Mouse (Mus musculus) testis, adult 2 months (tissue): ENCODE results near the gene Myo1e. TPM values are rescaled to one million over a fixed set of nuclear protein-coding genes. Genes with fewer than 3 reads are reported as not detected.

Experiments used
- H3K27ac ChIP-seq: fragments of 200-500 bp; 2 replicates; pipeline ENCODE4 v1.5.1; 2012; ENCODE audit warnings: low read depth, low read length; ENCODE audit not compliant: control insufficient read depth, insufficient read depth
- H3K27me3 ChIP-seq: fragments of 200-500 bp; 2 replicates; pipeline ENCODE4 v1.6.1; 2012; ENCODE audit warnings: mild to moderate bottlenecking, low read length, moderate library complexity; ENCODE audit not compliant: control insufficient read depth, insufficient read depth
- H3K36me3 ChIP-seq: fragments of 200-500 bp; 2 replicates; pipeline ENCODE4 v1.6.1; 2012; ENCODE audit warnings: mild to moderate bottlenecking, low read length; ENCODE audit not compliant: control insufficient read depth, insufficient read depth
- H3K4me1 ChIP-seq: fragments of 200-500 bp; 2 replicates; pipeline ENCODE4 v1.6.1; 2012; ENCODE audit warnings: low read length; ENCODE audit not compliant: control insufficient read depth, insufficient read depth
- H3K4me3 ChIP-seq: fragments of 200-500 bp; 2 replicates; pipeline ENCODE4 v1.5.1; 2012; ENCODE audit warnings: low read depth, mild to moderate bottlenecking, low read length, moderate library complexity, mixed read lengths; ENCODE audit not compliant: control insufficient read depth
- CTCF ChIP-seq: fragments of 200-500 bp; IDR thresholded peaks from 2 replicates; pipeline ENCODE4 v1.5.1; 2012; ENCODE audit warnings: low read depth, mild to moderate bottlenecking, inconsistent platforms, low read length, moderate library complexity; ENCODE audit not compliant: control insufficient read depth, insufficient read depth, insufficient replicate concordance
- POLR2A ChIP-seq: fragments of 200-500 bp; IDR thresholded peaks from 2 replicates; pipeline ENCODE4 v1.6.1; 2012; ENCODE audit warnings: low read depth, mild to moderate bottlenecking, inconsistent platforms, low read length, moderate library complexity; ENCODE audit not compliant: control insufficient read depth
- polyA plus RNA-seq: library from polyadenylated mRNA; depleted of rRNA; stranded (reverse); fragments of >200 nt; gene quantifications from 2 replicates; pipeline ENCODE4 v1.2.3, GENCODE M21; 2012; rRNA removed

The Myo1e gene
- 2.3 and 2.6 TPM in 2 replicates for polyA plus RNA-seq

- peak within 1 kb of the TSS; percentile 62 for H3K4me3 ChIP-seq
- H3K36me3 ChIP-seq = no peaks in the 10 kb centered on the region
- peaks cover 3% of the 10 kb centered on the region; the same call in 1 of the 2 replicates for H3K27me3 ChIP-seq
- H3K4me1 ChIP-seq = peaks cover 14% of the 10 kb centered on the region
- peak within 1 kb of the TSS; percentile 3 for H3K27ac ChIP-seq
- no peak for TF ChIP-seq CTCF
- TF ChIP-seq POLR2A = peak; percentile 28; the same call in 1 of the 2 replicates
Measured at GRCm38 (mm10) chr9:70207151-70207831, at the start of gene Myo1e. TSS of gene Myo1e (plus strand) at chr9:70207350.

- peak overlapping the region; percentile 84 for H3K4me3 ChIP-seq
- TF ChIP-seq POLR2A = no peak; the same call in 1 of the 2 replicates
- TF ChIP-seq CTCF = no peak
Measured at GRCm38 (mm10) chr9:70160071-70160470, 47.1 kb upstream of the Myo1e start.

GRCm38 (mm10) chr9:70168973-70169372 is 38.2 kb upstream of the Myo1e start:
- H3K27me3 ChIP-seq = no peaks in the 10 kb centered on the region
- H3K4me1 ChIP-seq = no peaks in the 10 kb centered on the region
- peak overlapping the region; percentile 62 for H3K4me3 ChIP-seq
- TF ChIP-seq CTCF (peak; percentile 87; the same call in 1 of the 2 replicates), POLR2A (no peak)
- no peaks in the 10 kb centered on the region for H3K36me3 ChIP-seq
- H3K27ac ChIP-seq = no peak overlapping the region

More at GRCm38 (mm10) chr9:70160071-70160470, 47.1 kb upstream of the Myo1e start:
- H3K36me3 ChIP-seq = no peaks in the 10 kb centered on the region
- H3K27me3 ChIP-seq = no peaks in the 10 kb centered on the region
- peaks cover 6% of the 10 kb centered on the region; the same call in 1 of the 2 replicates for H3K4me1 ChIP-seq
- H3K27ac ChIP-seq = peak overlapping the region; percentile 43; the same call in 1 of the 2 replicates

GRCm38 (mm10) chr9:70174291-70174848 is 32.8 kb upstream of the Myo1e start:
- H3K27me3 ChIP-seq = no peaks in the 10 kb centered on the region
- no peaks in the 10 kb centered on the region for H3K36me3 ChIP-seq
- no peak overlapping the region for H3K27ac ChIP-seq
- no peak overlapping the region for H3K4me3 ChIP-seq
- no peaks in the 10 kb centered on the region for H3K4me1 ChIP-seq
- TF ChIP-seq CTCF = no peak
- TF ChIP-seq POLR2A = no peak

GRCm38 (mm10) chr9:70174896-70175295 is 32.3 kb upstream of the Myo1e start:
- Histone ChIP-seq H3K4me3 (no peak overlapping the region), H3K27ac (no peak overlapping the region), H3K4me1 (no peaks in the 10 kb centered on the region), H3K36me3 (no peaks in the 10 kb centered on the region), H3K27me3 (no peaks in the 10 kb centered on the region)
- no peak for TF ChIP-seq POLR2A
- TF ChIP-seq CTCF = no peak

GRCm38 (mm10) chr9:70176291-70176690 is 30.9 kb upstream of the Myo1e start:
- no peak for TF ChIP-seq CTCF
- no peak for TF ChIP-seq POLR2A
- Histone ChIP-seq H3K27me3 (no peaks in the 10 kb centered on the region), H3K27ac (no peak overlapping the region), H3K36me3 (no peaks in the 10 kb centered on the region), H3K4me3 (no peak overlapping the region), H3K4me1 (no peaks in the 10 kb centered on the region)

GRCm38 (mm10) chr9:70181719-70182118 is 25.4 kb upstream of the Myo1e start:
- TF ChIP-seq POLR2A = no peak
- TF ChIP-seq CTCF = no peak
- Histone ChIP-seq H3K27ac (no peak overlapping the region), H3K27me3 (no peaks in the 10 kb centered on the region), H3K36me3 (no peaks in the 10 kb centered on the region), H3K4me1 (no peaks in the 10 kb centered on the region), H3K4me3 (no peak overlapping the region)
